Mouse (Mus musculus): ENCODE data around the gene Zmym6.

Zmym6 gene

DNA sequence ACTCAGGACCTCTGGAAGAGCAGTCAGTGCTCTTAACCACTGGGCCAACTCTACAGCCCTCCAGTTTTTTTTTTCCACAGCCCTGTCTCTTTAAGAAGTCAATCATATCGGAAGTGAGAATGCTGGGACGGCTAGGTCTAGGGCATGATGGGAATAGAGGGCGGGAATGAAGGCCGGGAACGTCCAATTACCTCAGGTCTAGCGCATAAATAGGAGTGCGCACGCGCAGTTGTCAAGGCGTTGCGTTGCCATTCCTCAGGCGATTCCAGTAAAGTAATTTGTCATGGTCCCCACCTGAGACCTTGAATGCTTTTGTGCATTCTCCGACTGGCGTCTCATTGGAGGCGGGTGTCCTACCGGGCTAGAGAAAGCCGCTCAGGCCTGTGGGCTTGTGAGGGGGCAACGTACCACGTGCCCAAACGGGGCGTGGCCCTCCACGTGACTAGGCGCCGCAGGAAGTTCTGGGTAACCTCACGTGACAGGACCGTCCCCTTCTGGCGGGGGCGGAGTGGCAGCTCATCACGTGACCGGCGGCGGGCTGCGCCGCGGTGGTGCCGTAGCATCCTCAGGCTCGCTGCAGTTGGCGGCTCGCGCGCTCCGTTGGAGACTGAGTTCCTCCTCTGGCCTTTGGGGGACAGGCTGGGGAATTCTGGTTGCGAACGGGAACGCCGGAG, at the start of gene Zmym6:
Gene Zmym6 (plus strand): TSS at position 509 of the 674 bp plus-strand sequence.
- WGBS: under 1% methylated on average over 46 of the region's 46 CpGs

DNA sequence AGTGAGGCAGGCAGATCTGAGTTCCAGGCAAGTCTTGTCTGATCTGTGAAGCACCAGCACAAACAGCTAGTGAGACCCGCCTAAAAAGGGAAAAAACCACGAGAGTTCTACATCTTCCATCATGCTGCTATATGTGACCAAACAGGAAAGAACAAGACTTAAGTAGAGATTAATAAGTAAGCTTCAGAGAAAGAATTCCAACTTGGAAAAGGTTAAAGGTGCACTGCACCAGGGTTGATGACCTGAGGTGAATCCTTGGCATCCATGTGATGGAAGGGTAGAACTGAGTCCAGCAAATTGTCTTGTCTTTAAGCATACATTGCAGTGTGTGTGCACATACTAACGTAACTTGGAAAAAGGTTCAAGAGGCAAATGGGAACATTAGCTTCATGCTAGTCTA, 40.0 kb upstream of the Zmym6 start:
- WGBS: 77% methylated on average over 3 of the region's 3 CpGs

DNA sequence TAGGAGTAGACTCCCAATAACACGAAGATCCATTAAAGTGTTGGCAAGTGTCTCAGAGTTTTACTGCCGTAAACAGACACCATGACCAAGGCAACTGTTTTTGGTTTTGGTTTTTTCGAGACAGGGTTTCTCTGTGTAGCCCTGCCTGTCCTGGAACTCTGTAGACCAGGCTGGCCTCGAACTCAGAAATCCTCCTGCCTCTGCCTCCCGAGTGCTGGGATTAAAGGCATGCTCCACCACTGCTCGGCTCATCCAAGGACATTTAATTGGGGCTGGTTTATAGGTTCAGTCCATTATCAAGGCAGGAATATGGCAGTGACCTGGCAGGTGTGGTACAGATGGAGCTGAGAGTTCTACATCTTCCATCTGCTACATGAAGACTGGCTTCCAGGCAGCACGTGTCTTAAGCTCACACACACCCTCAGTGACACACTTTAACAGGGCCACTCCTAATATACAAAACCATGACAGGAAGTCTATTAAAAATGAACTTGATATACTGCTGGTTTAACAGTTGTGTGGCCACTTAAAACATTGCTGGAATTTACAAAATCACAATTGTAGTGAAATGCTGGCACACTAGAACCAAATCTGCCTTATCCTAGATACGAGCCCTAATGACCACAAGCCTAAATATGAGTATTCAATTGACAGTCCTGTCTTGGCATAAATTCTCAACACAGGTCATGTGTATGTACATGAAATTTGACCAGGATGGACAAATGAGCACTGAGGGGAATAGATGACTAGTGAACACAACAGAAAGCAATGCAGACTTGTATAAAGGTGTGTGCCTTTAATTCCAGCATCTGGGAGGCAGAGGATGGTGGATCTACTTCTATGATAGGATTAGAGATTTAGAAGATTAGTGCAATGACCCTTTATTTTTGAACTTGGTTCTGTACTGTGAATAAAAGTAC, 39.0 kb upstream of the Zmym6 start:
- WGBS: 74% methylated on average over 8 of the region's 8 CpGs

DNA sequence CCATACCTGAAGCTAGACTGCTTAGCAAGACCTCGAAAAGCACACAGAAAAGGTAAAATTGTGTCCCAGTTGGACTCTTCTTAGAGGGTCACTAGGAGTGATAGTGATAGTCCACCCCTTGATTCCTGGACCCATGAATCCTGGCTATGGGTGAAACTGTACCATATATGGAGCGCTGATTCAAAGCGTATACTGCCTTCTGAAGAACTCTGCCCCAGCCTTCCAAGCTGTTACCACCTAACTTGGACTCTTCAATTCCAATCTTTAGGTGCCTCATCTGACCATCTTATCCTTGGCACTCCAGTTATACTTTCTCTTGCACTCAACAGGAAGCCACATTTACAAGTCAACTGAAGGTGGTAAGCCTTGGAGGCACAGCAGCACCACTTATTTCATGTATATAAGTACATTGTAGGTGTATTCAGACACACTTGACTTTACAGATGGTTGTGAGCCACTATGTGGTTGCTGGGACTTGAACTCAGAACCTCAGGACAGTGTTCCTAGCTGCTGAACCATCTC, 38.3 kb upstream of the Zmym6 start:
- 93% methylated on average over 3 of the region's 3 CpGs for WGBS

DNA sequence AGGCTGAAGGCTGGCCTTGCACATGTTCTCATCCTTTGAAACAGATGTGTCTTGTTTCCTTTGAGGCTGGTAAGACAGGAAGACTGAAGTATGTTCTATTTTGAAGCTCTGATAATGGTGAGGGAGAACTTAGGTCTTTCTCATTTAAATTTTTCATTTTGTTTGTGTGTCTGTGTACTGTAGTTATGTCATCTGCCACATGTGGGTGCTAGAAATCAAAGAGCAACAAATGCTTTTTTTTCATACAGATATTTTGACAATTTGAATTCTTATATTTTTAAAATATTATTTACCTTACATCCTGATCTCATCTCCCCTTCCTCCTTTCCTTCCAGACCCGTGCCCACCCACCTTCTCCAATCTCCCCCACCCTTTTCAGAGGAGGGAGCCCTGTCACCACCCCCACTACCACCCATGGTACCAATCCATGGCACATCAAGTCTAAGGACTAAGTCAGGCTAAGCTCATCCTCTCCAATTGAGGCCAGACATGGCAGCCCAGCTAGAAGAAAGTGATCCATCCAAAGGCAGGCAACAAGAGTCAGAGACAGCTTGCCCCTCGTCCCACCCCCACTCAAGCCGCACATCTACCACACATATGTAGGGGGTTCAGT, 37.2 kb upstream of the Zmym6 start:
- 65% methylated on average over 3 of the region's 3 CpGs for WGBS

DNA sequence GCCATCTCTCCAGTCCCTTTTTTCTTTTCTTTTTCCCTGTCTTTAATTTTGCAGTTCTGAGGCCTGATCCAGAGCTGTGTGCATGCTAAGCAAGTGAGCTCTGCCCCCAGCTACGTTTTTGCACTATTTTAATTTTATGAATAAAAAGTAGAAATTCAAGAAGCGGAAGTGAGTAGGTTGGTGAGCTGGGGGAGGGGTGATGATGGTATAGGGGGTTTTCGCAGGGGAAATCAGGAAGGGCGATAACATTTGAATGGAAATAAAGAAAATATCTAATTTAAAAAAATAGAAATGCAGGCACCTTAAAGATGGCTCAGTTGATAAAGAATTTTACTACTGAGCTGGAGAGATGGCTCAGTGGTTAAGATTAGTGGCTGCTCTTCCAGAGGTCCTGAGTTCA, 33.6 kb upstream of the Zmym6 start:
- WGBS: 72% methylated on average over 4 of the region's 4 CpGs

DNA sequence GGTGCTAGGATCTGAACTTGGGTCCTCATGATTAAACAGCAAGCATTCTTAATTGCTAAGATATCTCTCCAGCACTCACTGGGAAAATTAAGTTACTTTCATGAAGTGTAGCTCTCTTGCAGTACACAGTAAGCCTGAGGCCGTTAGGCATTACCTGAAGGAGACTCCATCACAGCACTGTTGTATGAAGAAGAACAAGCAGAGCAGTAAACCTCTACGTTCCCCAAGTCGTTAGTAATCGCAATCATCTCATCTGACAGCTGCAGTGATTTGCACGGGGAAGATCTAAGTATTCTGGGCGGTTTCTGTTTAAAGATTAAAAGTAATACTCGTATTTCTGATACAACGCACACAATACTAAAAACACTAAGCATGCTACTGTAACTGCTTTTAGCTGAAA, 26.1 kb upstream of the Zmym6 start:
- 75% methylated on average over 8 of the region's 8 CpGs for WGBS

DNA sequence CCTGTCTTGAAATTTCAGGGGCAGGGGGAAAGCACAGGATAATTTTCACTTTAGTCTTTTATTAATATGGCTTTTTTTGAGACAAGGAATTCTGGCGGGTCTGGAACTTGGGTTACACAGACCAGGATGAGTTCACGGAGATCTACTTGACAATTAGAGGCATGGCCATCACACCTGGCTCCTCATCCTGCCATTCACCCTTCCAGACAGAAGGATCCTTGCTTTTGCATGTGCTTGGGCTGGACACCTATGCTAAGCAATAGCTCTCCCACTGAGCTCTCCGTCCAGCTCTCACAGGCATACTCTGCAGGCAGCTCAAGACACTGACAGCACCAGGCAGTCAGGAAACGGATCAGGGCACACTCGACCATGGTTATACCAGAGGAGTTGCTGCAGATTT, 24.1 kb upstream of the Zmym6 start:
- 94% methylated on average over 5 of the region's 5 CpGs for WGBS

DNA sequence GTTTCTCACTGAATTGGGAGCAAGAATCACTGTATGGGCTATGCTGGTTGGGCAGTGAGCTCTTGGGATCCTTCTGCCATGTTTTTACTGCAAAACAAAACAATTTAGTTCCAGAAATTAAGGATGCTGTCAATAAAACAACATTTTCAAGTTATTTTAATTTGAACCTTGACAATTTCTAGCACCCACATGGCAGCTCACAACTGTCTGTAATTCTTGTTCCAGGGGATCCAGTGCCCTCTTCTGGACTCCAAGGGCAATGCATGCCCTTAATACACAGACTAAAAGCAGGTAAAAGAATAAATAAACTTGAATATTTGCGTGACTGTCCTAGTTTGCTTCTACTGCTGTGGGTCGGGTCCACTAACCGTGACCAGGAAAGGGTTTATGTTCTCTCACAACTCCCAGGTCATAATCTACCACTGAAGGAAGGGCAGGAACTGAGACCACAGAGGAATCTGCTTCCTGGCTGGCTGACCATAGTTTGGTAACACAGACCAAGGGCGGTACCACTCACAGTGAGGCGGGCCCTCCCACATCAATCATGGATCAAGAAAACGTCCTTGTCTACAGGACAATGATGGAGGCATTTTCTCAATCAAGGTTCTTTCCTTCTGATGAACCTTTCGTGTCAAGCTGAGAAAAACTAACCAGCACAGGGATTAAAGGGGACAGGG, 22.5 kb upstream of the Zmym6 start:
- WGBS: 81% methylated on average over 7 of the region's 7 CpGs

DNA sequence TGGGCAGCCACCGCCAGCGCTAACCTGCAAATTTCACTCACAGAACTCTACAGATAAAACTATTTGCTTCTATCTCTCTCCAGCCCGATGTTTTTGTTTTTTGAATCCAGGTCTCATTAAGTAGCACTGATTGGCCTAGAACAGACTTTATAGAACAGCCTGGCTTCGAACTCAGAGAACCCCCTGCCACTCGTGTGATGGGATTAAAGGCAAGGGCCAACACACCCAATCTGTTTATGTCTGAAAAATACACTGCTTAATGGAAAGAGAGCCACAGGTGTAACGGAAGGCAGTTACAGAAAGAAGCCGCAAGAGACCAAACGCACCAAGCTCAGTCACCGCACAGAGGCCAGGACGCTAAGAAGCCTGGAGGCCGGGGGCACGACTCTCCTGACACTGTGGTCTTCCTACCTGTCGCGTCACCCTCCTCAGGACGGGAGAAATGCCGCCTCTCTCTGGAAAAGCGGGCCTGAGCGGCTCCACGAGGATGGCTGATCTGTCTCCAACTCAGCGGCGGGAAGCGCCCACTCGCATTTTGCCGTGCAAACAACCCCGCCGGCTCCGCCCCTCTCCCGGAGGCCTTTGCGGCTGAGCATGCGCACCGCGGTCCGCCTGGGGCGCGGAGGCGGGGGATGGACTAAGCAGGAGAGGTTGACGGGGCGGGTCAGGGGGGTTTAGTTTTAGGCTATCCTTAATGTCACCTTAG, 16.4 kb upstream of the Zmym6 start, which contains the start of gene Zmym1:
Gene Zmym1 (minus strand): TSS at position 568 of the 706 bp plus-strand sequence.
- 2% methylated on average over 38 of the region's 38 CpGs for WGBS

DNA sequence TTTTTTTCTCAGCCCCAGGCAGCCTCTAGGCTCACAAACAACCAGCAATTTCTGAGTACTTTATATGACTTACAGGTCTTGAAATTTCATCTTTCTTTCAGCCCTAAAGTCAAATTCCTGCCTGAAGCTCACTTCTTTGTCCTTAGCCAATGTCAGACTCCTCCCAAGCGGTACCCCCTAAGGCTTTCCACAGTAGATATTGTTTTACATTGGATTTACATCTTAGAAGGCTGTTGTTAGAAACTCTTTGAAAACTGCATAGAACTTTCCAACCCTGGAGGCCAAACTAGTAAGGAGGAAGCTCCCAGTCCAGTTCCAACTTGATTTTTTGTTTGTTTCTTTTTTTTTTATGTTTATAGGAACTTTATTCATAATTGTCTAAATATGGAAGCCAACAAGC, 13.1 kb upstream of the Zmym6 start:
- WGBS: 54% methylated on average over 1 of the region's 1 CpGs

DNA sequence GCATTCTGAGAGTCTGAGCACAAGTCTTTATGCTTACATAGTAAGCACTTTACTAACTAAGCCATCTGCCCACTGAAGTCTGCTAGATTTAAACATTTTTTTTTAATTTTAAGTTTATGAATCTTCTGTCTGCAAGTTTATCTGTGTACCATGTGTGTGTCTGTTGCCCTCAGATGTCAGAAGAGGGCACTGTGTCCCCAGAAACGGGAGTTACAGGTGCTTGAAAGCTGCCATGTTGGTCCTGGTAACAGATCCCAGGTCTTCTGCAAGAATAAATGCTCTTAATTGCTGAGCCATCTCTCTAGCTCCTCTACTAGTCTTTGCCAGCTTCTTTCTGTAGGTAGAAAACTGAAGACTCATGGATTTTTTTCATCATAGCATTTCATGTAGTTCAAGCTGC, 2.3 kb upstream of the Zmym6 start:
- 62% methylated on average over 1 of the region's 1 CpGs for WGBS

DNA sequence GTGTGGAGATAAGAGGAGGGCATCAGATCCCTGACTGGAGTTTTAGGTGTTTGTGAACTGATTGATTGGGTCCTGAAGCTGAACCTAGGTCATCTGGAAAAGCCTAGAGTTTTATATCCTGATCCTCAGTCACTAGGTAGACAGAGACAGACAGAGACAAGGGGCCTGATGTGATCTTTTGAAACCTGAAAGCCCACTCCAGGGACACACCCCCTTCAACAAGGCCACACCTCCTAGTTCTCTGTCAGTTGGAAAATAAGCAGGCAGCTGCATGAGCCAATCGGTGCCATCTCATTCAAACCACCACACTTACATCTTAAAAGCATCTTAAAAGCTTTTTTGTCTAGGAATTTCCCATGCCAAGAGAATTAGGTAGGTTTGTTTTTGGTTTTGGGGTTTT, 3.6 kb downstream of the Zmym6 start:
- 48% methylated on average over 1 of the region's 1 CpGs for WGBS

DNA sequence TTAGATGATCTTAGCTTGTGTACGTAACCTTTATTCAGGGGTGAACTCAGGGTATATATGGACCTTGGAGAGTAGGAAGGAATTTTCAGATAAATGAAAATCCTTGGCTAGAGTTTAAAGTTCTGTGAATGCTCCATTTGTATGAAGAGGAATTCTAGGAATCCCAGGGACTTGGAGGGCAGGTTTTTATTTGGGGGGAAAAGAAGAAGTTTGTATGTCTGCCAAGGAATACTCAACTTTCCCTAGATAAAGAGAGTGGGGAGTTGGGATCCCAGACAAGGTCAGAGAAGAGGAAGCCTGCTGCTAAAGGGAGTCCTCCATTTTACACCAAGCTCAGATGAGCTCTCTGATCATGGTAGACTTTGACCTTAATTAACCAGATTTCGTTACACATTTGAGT, 5.9 kb downstream of the Zmym6 start:
- 86% methylated on average over 2 of the region's 2 CpGs for WGBS

DNA sequence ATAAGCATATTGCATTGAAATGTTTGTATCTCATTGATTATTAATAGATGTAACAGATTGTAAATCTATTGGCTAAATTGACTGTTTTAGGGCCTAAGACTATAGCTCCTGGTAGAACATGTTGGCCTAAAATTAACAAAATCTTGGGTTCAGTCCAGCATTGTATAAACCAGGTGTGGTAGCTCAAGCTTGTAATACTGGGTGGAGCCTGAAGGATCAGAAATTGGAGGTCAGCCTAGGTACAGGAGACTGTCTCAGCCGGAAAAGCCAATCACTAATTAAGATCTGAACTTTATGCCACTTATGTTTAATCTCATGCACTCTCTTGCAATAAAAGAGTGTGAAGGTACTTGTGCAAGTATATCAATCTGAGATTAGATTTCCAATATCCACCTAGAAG, 8.6 kb downstream of the Zmym6 start:
- 93% methylated on average over 1 of the region's 1 CpGs for WGBS

DNA sequence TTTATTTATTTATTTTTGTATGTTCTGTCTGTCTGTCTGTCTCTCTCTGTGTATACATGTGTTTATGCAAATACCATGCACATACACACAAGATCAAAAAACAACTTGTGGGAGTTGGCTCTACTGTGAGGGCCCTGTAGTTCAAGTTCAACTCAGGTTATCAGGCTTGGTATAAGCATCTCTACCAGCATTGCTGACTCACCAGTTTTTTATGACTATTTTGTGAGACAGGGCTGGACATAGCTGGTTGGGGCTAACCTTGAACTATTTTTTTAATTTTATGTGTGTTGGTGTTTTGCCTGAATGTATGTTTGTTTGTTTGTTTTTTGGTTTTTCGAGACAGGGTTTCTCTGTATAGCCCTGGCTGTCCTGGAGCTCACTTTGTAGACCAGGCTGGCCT, 14.0 kb downstream of the Zmym6 start:
- WGBS: 97% methylated on average over 1 of the region's 1 CpGs

DNA sequence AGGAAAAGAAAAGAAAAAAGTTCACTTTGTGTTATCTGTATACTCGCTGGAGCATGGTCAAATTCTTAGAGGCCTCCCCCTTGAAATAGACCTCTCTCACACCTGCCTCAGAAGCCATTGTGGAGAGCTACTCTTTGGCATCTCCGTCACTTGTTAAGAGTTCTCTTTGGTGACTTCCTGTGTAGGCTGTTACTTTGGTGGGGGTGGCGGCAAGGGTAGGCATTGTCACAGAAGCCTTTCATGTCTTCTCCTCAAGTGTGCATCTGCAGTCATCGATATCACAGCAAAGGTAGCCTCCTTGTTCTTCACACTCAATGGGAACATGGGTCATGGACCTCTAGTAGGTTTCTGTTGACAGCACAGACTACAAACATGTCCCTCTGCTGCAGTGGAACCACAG, 17.9 kb downstream of the Zmym6 start:
- WGBS: 88% methylated on average over 4 of the region's 4 CpGs

DNA sequence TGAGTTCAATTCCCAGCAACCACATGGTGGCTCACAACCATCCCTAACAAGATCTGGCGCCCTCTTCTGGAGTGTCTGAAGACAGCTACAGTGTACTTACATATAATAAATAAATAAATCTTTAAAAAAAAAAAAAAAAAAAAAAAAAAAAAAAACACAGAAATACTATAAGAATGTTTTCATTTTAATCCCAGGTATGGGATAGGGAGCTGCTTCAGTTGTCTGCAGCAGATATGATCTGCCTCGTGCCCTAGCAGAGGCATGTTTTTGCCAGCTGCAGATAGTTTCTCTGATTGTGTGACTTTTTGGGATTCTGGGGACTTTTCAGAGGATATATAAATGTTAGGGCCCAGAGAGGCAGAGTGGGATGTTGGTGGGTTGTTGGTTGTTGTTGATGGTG, 22.4 kb downstream of the Zmym6 start:
- 91% methylated on average over 1 of the region's 2 CpGs for WGBS

DNA sequence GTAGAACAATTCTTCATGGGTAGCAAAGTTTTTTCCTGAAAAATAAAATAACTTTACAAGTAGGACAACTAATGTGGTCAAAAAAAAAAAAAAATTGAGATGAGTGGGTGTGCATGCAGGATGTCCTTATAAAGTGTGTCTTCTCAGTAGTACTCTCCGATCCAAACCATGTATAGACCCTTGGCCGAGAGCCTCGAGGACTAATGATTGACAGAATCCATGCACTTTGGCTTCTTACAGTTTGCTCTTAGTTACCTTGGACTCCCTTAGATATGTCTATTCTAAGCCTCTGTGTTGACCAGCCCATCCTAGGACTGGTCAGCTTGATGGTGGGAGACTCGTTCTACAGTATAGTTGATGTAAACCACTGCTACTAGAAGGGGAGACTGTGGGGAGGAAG, 30.4 kb downstream of the Zmym6 start:
- 96% methylated on average over 4 of the region's 4 CpGs for WGBS

DNA sequence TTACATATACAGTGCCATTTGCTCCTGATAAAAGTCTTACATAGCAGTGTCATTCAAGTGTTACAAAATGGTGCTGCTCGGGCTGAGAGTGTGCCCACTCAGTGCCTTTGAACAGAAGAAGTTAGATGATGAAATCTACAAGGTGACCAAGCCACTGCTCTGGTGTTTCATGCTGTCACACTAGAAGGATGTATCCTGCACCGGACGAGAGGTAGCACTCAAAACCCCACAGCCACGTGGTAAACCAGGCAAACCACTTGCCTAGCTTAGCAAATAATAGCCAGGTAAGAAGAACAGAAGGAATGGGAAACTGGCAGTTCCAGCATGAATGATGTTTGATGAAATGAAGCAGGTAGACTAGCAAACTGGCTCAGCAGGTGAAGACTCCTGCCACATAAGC, 33.4 kb downstream of the Zmym6 start:
- 88% methylated on average over 4 of the region's 4 CpGs for WGBS

DNA sequence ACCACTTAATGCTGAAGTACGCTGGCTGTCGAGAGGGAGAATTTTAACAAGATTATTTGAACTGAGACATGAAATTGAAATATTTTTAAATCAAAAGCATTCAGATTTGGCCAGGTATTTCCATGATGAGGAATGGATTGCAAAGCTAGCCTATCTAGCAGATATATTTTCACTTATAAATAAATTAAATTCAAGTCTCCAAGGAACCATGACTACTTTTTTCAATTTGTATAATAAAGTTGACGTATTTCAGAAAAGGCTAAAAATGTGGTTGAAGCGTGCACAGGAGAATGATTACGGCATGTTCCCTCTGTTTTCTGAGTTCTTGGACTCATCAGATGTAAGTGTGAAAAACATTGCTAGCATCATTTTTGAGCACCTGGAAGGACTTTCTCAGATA, 46.2 kb downstream of the Zmym6 start, which contains the start of gene Tmem35b:
Gene Tmem35b (plus strand): TSS at position 301 of the 400 bp plus-strand sequence.
- WGBS: 97% methylated on average over 5 of the region's 5 CpGs

Data from cerebral cortex, adult 2 months (tissue).